Mouse (Mus musculus) spleen, adult 2 months (tissue): ENCODE measurements around the gene Fubp1.

Experiments
- CTCF ChIP-seq: fragments of 200-500 bp; IDR thresholded peaks from 2 replicates; pipeline ENCODE4 v1.5.1; 2011; ENCODE audit warnings: mild to moderate bottlenecking, inconsistent platforms; ENCODE audit not compliant: insufficient read depth, insufficient read length, insufficient replicate concordance; ENCODE audit errors: extremely low read depth
- POLR2A ChIP-seq: fragments of 200-500 bp; IDR thresholded peaks from 2 replicates; pipeline ENCODE4 v1.6.1; 2011; ENCODE audit warnings: low read depth, low read length, inconsistent platforms

GRCm38 (mm10) chr3:152284759-152285158 is 74.5 kb downstream of the Fubp1 start:
- TF ChIP-seq CTCF, result no peak
- no peak for TF ChIP-seq POLR2A
